Mouse (Mus musculus) heart, embryonic 10.5 days (tissue): ENCODE data around the gene Trim62. TPM values are rescaled to one million over a fixed set of nuclear protein-coding genes. Genes with fewer than 3 reads are reported as not detected.

Experiments
- DNase-seq: peaks from one replicate; pipeline ENCODE4 v3.0.0-alpha.2; 2017; ENCODE audit warnings: low spot score
- H3K27ac ChIP-seq: fragments of 300-500 bp; sonication (generic); 2 replicates; pipeline ENCODE4 v1.5.1; 2016; ENCODE audit warnings: mild to moderate bottlenecking
- H3K27me3 ChIP-seq: fragments of 300-500 bp; sonication (generic); 2 replicates; pipeline ENCODE4 v1.6.1; 2016; ENCODE audit warnings: mild to moderate bottlenecking; ENCODE audit not compliant: poor library complexity, insufficient read depth, severe bottlenecking
- H3K36me3 ChIP-seq: fragments of 300-500 bp; sonication (generic); 2 replicates; pipeline ENCODE4 v1.6.1; 2016; ENCODE audit warnings: mild to moderate bottlenecking, moderate library complexity
- H3K4me1 ChIP-seq: fragments of 300-500 bp; sonication (generic); 2 replicates; pipeline ENCODE4 v1.6.1; 2016; ENCODE audit warnings: mild to moderate bottlenecking
- H3K4me3 ChIP-seq: fragments of 300-500 bp; sonication (generic); 2 replicates; pipeline ENCODE4 v1.5.1; 2016; ENCODE audit warnings: mild to moderate bottlenecking, moderate library complexity
- H3K9me3 ChIP-seq: fragments of 300-500 bp; sonication (generic); 2 replicates; pipeline ENCODE4 v1.6.1; 2016; ENCODE audit warnings: mild to moderate bottlenecking, moderate library complexity
- WGBS: fragments of 180-500 bp; shearing (Covaris S2); methylation state at CpG from one replicate; pipeline ENCODE4 v1.1.7; 2016; 5-methylcytosine and 5-hydroxymethylcytosine counted together
- polyA plus RNA-seq: library from polyadenylated mRNA; unstranded; fragments of >200 nt; fragmentation: Nextera tagmentation; extraction: Ambion mirVana; gene quantifications from 2 replicates; pipeline ENCODE4 v1.2.1, GENCODE M21; 2016

Gene Trim62
- polyA plus RNA-seq, 1 experiment from 2014 or later: 6.5 TPM

DNA sequence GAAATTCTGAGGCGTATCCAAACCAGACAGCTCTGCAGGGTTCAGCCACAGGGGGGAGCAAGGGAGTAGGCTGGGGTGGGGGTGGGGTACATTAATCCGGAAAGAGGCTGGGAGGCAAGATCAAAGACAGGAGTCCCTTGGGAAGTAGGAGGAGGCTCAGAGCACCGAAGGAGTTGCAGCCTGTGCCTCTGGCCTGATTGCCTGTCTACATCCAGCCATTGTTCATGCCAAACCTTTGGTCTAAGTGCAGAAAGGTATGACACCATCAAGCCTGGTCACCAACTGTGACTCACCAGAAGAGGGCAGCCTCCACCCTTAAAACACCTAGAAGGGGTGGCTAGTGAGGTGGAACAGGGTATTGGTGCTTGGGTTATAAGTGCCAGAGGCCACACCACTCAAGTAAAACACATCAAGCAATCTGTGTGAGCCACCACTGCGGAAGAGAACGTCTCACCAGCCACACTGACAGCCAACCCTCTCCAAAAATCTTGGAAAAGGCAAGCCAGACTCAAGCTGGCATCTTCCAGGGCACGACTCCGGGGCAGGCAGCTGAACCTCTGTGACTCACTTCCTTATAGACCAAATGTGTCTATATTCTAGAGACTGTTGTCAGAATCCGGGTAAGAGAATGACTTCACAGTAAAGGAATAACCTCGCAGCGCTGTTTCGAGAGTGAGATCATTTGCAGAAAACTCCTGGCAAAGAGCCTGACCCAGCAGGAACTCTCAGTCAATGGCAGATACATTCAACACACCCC, 74.0 kb downstream of the Trim62 start:
- WGBS: 36% methylated on average over 11 of the region's 11 CpGs
- Histone ChIP-seq H3K4me3 (no peak overlapping the region), H3K27ac (no peak overlapping the region), H3K9me3 (no peaks in the 10 kb centered on the region), H3K27me3 (peaks cover 58% of the 10 kb centered on the region), H3K36me3 (no peaks in the 10 kb centered on the region), H3K4me1 (peaks cover 14% of the 10 kb centered on the region)
- DNase-seq: no peak

DNA sequence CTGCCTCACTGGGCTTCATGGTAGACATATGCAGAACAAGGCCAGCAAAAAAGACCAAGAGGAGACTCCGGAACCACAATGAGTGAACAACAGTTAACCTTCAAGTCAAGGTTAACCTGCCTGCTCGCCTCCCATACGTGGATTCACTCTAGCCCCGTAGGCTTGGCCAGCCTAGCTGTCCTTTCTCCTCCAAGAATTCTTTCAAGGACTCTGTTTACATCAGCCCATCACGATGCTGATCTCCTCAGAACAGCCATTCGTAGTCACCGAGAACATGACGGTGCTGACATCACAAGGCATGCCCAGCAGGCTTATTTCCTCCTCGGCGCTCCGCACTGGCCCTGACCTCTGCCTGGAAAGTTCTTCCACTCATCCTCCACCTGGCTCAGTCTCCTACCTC, 74.8 kb downstream of the Trim62 start:
- Histone ChIP-seq H3K27me3 (peaks cover 56% of the 10 kb centered on the region), H3K9me3 (no peaks in the 10 kb centered on the region), H3K27ac (no peak overlapping the region), H3K4me3 (no peak overlapping the region), H3K4me1 (peaks cover 22% of the 10 kb centered on the region), H3K36me3 (no peaks in the 10 kb centered on the region)
- 78% methylated on average over 11 of the region's 11 CpGs for WGBS
- no peak for DNase-seq

GRCm38 (mm10) chr4:128958849-128959248, 75.5 kb downstream of the Trim62 start:
- peaks cover 23% of the 10 kb centered on the region for H3K4me1 ChIP-seq
- no peak for DNase-seq
- 74% methylated on average over 8 of the region's 8 CpGs for WGBS

DNA sequence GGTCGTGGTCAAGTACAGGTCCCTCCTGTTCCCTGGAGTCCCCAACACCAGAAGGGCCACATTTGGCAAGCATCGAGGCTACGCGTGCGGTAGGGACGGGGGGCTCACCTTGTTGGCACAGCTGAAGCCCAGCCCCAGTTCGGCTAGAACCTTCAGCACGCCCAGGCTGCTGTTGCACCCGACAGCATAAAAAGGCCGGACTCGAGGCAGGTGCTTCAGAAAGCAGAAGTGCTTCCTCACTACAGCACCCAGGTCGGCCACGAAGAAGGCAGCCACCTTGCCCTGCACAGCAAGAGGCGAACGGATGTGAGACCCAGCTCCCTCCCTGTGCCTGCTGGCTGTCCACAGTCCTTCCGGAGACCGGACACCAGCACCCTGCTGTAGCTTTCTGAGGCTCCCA, 76.3 kb downstream of the Trim62 start:
- H3K27me3 ChIP-seq: peaks cover 62% of the 10 kb centered on the region
- no peak for DNase-seq
- 80% methylated on average over 17 of the region's 17 CpGs for WGBS
- H3K36me3 ChIP-seq: no peaks in the 10 kb centered on the region
- H3K27ac ChIP-seq: no peak overlapping the region
- no peak overlapping the region for H3K4me3 ChIP-seq
- H3K9me3 ChIP-seq: no peaks in the 10 kb centered on the region
- H3K4me1 ChIP-seq: peaks cover 23% of the 10 kb centered on the region

More at GRCm38 (mm10) chr4:128958849-128959248, 75.5 kb downstream of the Trim62 start:
- H3K36me3 ChIP-seq: no peaks in the 10 kb centered on the region
- H3K9me3 ChIP-seq: no peaks in the 10 kb centered on the region
- H3K27me3 ChIP-seq: peaks cover 59% of the 10 kb centered on the region
- H3K27ac ChIP-seq: no peak overlapping the region
- no peak overlapping the region for H3K4me3 ChIP-seq

Other genes with a start within 250 kb of the Trim62 start
- 24.5 and 35.2 TPM in 2 replicates for gene Phc2, start 228.9 kb upstream of the Trim62 start, polyA plus RNA-seq
- gene A3galt2, start 128.2 kb upstream of the Trim62 start, polyA plus RNA-seq: 0.04 and 0.10 TPM in 2 replicates
- 20.7 and 35.9 TPM in 2 replicates for gene Zfp362, start 77.5 kb upstream of the Trim62 start, polyA plus RNA-seq
- gene Azin2, start 78.9 kb downstream of the Trim62 start, polyA plus RNA-seq: 4.0 and 4.7 TPM in 2 replicates
- 189 and 215 TPM in 2 replicates for gene Ak2, start 108.4 kb downstream of the Trim62 start, polyA plus RNA-seq
- 5.3 and 6.8 TPM in 2 replicates for gene Rnf19b, start 174.7 kb downstream of the Trim62 start, polyA plus RNA-seq
- gene Tmem54, start 222.0 kb downstream of the Trim62 start, polyA plus RNA-seq: 1.1 and 5.6 TPM in 2 replicates
- gene Hpca, start 238.5 kb downstream of the Trim62 start, polyA plus RNA-seq: 1.4 TPM in 1 of 2 replicates, not detected in the other